Mouse (Mus musculus) adipocyte (in vitro differentiated cells): ENCODE data around the gene Hibadh.
A peak's percentile ranks its signal among the peaks of the same experiment; 100 is the strongest.

Experiments
- DNase-seq: peaks from one replicate; pipeline ENCODE4 v3.0.0-alpha.2; 2016; ENCODE audit warnings: low spot score

The Hibadh gene

DNA sequence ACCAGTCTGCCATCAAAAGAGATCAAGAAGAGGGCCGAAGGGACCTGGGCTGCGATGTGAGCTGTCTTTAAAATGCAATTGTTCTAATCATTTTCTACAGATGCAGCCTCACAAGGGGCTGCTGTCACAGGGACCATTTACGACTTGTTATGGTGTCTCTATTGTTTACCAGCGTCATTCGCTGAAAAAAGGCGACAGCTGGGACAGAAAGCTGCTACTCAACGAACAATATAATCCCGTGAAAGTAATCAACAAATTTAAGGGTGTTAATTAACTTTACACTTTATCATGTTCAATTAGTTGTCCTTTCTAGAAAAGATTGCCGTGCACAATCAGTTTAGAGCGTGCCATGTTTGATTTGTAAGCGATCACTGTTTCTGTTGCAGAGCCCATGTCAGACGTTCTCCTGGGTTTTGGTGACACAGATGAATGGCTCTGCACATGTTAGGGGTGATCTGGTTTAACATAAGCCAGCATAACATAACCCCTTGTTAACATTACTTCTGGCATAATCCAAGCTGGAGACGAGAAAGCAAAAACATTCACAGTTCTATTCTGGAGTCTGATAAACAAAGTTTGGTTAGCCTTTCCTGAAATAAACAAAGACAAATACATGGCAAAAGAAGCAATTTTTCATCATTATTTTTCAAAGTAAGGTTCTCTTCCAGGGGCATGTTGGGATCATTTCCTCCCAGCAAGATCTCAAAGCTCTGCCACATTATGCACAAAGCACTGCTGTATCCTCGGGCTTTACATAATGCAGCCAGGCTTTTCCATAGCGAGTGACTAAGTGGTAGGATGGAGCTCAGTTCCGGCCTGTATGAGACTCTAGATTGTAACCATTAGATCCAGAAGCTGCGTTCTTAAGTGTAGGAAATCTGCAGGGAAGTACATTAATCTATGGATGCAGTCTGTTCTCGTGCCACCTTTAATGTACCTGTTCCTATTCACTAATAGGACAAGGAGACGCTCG lies 72.6 kb downstream of the Hibadh start:
- no peak for DNase-seq

DNA sequence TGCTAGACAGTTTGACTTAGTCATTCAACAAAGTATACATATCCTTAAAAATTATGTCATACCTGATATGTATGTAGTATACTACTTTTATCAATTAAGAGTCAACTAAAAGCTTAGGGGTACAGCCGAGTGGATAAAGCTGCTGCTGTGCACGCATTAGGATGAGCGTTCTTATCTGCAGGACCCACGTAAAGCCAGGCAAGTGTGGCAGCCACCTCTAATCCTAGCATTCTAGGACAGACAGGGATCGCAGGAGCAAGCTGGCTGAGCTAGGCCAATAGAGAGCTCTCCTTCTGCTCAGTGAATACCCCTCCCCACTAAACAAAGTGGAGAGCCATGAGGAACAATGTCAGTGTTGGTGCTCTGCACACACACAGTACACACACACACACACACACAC lies 75.0 kb downstream of the Hibadh start:
- no peak for DNase-seq

DNA sequence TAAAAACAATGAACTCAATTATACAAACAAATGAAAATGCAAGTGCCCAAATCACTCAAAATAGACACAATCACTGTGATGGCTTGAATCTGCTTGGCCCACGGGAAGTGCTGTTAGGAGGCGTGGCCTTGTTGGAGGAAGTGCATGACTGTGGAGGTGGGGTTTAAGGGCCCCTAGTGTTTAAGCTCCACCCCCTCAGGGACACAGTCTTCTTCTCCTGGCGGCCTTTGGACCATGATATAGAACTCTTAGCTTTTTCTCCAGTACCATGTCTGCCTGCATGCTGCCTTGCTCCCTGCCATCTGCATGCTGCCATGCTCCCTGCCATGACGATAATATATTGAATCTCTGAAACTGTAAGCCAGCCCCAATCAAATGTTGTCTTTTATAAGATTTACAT lies 77.2 kb downstream of the Hibadh start:
- DNase-seq = no peak

DNA sequence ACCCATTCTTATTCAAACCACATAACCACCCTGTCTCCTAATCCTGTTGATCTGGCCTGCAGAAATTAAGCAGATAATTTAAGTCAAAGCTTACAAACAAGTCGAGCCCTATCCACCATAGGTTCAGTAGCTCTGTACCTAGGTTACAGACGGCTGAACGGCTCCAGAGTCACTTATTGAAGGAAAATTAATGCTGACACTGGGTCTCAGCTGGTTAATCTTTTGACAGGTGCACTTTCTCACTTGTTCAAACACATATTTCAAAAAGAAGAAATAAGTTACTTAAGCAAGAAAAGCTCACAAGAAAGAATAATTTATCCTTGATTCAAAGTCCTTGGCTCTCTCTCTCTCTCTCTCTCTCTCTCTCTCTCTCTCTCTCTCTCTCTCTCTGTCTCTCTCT lies 81.1 kb downstream of the Hibadh start:
- DNase-seq = no peak

DNA sequence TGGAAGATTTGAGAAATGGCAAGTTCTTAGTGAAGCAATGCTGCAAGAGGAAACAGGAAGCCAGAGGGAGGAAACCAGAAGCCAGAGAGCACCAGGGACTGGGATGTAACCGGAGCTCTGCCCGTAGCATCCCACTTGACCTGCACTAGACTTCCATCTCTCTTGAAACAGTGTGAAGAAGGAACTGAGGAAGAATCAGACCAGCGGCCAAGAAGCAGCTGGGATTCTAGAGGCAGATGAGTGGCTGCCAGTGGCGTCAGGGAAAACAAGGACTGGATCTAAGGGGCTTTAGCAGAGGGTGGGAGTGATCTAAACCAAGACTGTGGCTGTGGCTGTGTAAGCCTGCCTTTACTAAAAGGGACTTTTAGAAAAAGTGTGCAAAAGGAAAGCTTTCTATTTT lies 95.8 kb downstream of the Hibadh start:
- no peak for DNase-seq

DNA sequence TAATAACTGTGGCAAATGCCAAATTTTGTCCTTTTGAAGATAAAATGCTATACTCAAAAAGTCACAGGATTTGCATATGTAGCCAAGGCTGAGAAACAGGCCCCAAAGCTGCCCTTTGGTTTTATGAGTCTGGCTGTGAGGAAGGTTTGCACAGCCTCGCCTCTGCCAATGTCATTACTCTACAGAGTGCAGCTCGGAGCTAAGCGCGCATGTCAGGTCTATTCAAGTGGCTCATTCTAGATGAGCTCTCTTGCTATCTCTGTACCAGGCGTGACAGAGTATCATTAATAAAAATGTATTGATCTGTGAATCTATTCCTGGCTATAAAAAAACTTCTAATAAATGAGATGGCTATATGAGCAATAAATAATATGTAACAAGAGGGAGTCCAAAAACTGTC lies 97.7 kb downstream of the Hibadh start:
- no peak for DNase-seq

DNA sequence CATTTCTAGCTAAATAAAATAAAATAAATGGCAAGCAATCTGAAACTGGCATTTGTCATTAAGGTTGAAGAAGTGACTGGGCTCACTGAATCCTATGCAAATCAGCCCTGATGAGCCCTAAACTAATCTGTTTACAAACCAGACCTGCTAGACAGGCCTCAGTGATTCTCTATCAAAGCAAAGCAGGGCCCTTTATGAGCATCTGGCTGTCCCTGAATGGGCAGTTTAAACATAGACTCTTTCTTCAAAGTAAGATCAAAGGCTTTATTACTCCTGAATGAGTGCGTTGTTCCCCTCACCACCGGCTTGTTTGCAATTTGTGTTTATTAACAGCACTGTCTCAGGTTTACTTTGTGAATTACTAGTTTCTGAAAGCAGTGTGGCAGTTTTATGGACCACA lies 100.3 kb downstream of the Hibadh start:
- DNase-seq = no peak

DNA sequence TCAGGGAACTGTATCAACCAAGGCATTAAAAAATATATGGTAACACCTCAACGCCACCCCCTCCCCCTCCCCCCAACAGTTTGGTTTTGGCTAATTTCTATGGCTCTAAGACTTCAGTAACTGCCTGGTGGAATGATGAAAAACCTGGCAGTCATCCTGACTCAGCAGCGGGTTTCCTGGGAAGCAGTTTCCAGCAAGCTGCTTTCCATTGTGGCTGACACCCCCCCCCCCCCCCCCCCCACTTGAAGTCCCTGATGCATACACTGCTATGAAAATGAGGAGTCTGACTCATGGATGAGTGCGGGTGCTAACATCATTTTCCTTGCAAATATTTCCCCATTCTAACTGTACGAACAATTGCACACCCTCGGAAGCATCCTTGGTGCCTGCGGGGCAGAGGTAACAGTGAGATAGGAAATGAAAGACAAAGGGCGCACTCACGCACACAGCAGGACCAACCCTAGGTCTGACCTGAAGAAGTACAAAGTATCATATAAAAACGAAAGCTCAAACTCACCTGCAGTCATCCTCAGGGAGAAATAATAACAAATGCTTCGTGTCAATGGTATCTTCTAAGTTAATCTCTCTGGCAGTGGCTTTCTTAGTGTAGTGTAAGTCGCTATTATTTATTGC lies 105.0 kb downstream of the Hibadh start:
- no peak for DNase-seq

DNA sequence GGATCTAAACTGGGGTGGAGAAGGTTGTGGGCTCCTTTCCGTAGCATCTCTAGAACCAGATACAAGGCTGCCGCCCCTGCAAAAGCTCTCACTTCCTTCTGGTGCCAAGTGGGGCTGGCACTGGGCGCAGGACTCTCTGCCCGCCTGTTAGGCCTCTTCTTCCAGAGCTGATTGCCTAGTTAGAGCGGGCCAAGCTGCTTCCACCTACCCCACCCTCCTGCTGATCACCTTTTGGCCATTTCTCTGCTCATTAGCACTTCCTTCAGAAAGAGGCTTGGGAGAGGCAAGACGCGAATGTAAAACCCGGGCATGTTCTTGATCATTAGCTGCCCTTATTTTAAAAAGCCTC lies 108.1 kb downstream of the Hibadh start:
- no peak for DNase-seq

DNA sequence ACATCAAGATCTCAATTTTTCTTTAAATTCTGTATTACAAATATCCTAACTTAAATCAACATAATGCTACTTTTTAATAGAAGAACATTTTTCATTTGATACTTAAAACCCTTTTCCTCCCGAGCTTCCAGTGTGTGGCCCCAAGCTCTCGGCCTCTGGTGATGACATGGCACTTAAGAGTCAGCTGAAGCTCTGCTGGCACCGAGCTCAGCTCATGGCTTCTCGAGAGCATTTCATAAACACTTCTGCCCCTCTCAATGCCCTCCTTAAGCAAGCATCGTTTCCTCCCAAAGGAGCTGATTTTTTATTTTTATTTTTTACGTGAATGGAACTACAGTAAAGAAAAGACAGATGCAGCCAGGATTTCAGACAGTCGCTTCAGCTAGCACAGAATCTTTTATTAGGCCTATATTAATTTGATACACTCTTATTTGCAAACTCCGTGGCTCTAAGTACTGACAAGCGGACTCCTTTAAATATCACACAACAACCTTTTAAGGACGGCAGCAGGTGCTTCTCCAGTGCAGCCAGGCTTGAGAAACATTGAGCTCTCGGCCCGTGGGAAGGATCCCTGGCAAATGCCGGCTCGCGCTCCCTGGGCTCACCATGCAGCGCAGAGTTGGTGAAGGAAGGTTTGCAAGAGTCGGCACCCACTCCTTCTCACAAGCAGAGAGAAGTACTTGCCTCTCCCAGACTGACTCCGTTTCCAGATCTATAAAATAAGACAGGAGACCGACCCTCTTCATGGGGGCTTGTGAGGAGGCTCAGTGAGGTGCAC lies 108.6 kb downstream of the Hibadh start:
- no peak for DNase-seq

DNA sequence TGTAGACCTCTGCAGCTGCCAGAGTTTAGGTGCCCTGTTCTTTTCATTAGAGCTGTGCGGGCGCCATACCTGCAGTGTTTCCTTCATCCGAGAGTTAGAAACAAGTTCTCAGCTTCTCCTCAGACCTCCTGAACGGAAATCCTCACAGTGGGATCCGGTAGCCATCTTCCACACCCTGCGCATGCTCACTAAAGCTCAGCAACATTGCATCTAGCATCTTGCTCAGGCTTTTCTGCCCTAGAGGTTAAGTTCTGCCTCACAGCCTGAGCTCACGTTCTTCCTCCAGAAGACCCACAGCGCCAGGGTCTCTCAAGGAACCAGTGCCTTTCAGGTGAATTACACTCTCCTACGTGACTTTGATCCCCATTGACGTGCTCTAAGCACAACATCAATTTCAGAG lies 109.3 kb downstream of the Hibadh start:
- no peak for DNase-seq

DNA sequence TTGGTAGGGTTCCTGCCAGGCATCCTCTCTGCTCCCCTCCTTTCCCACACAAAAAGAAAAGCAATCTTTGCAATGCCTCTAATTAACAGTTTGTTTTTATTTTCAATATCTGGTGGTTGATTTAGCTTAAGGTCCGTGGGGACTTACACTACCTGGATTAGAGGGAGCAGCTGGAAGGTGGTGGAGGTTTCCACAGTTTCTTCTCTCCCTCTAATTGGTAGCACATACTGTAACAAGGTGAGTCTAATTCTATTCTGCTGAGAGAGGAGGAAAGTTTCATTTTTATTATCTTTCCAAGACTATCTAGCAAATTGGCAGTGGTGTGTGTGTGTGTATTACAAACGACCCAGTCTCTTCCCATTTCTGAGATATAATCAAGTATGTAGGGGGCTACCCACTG lies 116.0 kb downstream of the Hibadh start:
- DNase-seq = no peak

DNA sequence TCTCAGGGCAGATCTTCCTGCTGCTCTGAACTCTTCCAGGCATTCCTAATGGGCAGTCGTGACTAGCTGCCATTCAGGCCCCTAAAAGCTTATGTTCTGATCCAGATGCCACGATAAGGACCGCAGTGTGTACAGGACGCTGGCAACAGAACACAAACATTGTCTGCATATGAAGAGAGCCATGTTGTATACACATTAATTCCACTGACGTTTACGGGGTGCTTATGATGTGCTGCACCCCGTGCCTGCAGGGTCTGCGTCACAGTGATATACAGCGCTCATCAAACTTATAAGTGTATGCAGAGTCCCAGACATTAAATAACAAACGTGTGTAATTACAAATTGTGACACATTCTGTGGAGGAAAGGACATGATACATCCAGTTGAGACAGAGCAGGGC lies 121.5 kb downstream of the Hibadh start:
- DNase-seq = no peak

DNA sequence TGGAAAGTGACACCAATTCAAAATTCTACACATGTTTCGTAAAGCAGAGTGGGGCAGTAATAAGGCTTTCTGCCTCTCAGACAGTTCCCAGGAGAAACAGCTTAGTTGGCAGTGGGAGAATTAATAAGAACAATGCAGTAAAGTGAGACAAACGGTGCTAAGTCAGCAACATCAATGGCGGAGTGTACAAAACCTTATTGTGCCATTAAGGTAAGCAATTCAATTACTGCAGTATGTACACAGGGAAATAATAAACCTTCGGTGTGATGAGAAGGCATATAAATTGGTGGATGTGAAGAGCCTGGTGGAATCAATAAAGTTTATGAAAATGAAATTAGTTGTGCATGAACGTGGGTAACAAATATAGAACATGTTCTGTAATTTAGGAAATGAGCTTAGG lies 122.9 kb downstream of the Hibadh start:
- DNase-seq = no peak

DNA sequence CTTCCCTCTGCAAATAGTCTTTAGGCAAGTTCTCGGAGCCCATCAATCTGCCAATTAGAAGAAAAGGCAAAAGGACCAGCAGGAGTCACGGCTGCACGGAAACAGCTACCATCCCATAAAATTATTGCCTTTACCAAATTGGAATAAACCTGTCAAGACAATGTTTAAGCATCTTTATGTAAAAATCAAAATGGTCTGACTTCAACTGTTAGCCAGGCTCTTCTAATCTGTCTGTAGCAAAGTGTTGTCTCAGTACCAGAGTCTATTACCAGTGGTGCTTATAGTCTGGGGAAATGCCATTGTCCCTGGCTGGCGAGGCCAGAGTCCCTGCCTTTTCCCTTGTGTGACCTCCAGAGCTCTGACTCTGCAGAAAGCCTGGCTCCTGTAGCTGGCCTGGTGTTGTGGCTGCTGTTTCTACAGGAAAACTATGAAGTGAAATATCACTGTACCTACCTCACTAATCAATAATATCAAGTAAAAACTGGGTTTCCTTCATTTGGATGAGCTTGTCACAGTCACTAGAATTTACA lies 126.2 kb downstream of the Hibadh start:
- DNase-seq = peak; percentile 44

DNA sequence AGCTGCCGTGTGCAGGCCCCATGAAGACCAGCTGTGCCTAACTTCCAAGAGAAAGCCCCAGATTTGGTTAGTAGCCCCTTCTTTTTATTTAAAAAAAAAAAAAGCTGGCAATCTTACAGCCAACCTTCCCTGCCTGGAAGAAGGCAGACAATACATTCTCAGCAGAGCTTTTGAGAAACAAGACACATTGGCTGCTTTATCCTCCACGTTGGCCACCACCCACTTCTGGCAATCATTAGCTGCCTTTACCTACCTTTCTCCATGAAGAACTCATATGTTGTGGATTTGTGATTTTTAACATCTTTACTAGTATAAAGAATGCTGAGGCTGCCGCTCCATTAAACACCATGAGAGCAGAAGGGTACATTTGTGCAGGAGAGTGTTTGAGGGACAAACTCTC lies 131.4 kb downstream of the Hibadh start:
- no peak for DNase-seq

DNA sequence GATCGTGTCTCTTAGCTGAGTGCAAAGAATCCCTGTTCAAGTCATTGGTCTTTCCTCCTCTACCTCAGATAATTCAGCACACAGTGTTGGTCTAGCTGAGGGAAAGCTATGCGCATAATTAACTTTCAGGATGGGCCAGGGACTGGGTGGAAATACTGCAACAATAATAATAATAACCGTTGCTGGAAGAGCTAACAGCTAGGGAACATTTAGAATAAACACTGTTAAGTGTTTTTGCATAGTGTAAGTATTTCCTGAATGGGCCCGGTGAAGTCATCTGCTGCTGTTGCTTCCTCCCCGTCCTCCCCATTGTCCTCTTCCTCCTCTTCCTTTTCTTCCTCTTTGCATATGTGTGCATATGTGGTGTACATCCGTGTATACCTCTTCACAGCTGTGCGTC lies 132.2 kb downstream of the Hibadh start:
- DNase-seq = no peak

DNA sequence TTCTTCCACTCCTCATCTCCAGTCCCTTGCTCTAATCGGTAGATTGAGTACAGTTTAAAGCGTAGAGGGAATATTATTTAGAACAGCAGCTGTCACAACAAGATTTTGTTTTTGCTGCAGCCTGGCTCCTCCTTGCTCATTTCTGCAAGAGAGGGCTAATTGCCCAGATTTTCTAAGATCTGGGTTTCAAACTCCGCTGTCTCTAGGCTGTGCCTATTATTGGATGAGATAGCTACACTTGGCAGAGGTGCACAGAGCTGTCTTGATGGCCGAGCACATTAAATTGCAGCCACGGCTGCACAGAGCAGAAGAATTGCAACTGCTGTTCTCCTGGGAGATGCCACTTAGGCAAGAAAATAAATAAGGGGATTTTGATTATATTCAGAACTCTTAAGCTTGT lies 133.0 kb downstream of the Hibadh start:
- DNase-seq = peak; percentile 91

DNA sequence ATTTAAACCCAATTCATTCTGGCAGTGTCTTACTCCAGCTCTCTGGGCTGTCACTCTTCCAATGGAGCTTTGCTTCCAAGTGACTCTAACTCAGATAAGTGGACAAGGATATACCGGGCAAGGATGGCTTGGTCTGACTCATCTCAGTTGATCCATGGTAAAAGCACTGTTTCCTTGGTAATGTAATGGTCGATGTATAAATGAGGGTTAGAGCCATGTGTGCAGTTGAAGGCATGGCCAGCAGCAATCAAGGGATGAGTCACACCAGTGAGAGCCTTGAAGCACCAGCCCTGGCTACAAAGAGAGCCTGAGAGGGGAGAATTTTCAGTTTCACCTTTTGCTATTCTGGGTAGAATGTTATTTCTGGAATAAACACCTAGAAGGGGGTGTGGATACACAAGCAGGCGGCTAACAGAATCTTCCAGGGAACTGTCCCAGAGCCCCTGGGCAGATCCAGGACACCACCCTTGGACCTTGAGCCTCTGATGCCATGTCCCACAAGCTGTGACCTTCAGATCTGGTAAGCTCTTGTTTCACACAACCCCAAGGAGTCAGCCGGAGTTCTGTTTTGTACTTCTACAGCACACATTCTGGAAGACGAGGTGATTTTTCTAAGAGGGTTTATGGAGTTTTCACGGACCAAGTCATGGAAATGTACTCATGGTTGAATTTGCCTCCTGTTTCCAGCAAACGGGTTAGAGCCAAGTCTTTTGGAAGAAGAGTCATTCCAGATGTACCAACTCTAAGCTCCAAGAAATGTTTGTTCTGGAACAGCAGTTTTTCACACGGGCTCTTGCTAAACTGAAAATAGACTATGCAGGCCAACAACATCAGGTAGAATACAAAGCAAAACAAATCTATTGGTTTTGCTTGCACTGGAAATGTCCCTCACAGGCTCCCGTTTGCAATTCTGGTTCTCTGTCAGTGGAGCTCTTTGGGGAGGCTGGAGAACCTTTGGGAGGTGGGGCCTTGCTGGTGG lies 134.1 kb downstream of the Hibadh start:
- DNase-seq = peak; percentile 78

DNA sequence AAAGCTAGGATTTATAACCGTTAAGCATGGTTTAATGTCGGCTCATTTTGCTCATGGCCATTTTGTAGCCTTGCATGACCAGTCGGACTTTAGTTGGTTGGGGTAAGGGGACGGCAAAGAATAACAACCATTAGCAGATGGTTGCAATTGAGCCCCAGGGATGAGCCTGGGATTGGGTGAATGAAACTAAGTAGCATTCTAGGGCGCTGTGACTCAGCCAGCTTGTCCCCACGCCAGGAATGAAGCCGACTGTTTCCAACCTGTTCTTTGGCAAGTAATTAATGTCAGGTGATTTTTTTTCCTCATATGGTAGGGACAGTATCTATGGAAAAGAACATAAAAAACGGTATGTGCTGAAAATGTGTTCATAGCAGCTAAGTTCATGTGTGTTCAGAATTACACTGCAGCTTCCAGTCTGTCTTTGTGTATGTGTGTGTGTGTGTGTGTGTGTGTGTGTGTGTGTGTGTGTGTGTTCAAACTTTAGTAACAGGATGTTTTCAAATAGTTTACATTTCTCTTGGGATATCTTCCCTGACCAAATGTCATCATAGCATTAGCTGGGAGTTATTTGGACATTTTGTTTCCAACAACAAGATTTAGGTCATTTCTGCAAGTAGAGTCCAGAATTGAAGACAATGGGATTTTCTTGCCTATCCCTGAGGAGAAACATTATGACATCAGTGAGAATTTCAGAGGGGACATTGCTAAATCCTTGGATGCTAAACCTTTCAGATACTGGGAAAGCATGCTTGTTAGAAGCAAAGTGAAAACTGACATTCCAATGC lies 135.3 kb downstream of the Hibadh start:
- DNase-seq = peak; percentile 81

DNA sequence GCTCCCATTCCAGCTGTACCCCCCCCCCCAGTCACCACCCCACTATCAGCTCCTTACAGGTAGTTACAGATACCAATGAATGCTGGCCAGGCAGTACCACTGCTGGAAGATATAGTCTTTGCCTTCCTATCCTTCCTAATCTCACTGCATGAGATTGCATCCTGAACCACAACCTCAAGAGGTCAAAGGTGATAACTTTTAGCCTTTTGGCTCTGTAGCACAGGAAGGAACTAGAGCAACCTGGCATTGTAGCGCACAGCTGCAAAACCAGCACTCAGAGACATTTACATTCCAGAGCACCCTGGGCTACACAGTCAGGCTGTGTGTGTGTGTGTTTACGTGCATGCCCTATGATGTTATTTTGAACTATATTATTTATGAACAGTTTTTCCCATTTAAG lies 137.2 kb downstream of the Hibadh start:
- DNase-seq = no peak
